Mouse (Mus musculus) adrenal gland (tissue): ENCODE measurements around the gene Grik1.

Experiments used
- intact Hi-C: fragments of 180-260 bp; cut with DNase I; formaldehyde crosslinking; loops from one replicate; pipeline ENCODE4 v1.15.1; 2025

Gene Grik1

DNA sequence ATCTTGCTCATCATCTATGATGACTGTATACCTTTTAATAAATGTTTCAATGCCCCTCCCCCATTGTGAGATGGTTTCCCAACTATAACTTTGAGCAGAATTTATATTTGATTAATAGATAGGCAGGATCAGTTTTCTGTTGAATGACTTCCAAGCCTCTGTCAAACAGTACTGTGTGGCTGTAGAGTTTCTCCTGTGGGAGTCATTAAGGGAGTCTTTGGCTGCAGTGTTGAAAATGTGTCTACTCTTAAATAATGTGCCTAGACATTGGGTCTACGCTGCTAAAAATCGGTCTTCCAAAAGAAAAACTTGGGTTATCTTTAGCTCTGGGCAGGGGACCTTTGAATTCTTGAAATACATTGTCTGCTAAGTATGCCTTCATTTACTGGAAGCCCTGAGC is 414.1 kb downstream of the Grik1 start:
- intact Hi-C loops, result no loop called here

DNA sequence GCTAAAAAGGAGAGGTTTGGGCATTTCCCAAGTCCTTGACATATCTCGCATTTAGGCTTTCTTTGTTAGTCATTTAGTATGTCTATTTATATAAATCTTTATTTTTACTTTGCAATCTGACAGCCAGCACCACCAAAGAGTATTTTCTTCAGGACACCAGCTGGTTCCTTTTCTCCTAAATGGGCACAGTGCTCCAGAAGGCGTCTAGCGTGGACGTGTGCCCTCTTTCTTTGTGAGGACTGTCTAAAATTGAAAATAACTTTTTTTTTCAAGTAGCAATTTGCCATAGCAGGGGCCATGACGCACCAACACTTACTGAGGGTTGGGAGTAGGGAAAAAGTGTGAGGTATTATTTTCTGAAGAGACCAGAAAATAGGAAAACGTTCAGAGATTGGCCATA is 425.5 kb downstream of the Grik1 start:
- intact Hi-C loops, result no loop called here

DNA sequence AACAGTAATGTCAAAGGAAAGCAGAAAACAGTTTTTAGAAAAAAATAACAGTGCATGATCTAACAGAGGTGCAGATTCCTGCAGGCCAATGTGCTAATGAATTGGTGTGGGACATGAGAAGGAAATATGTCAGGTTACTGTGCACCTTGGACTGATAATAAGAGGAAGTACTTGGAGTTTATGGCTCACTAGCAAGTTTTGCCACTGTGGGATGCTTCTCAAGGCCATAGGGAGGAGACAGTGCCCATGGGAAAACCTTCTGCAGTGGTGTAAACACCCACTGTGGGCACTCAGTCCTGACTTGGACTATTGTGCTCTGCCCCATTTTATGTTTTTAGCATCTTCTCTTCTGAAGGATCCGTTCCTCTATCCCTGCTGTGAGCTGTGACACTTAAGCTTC is 428.3 kb downstream of the Grik1 start:
- intact Hi-C loops, result no loop called here

DNA sequence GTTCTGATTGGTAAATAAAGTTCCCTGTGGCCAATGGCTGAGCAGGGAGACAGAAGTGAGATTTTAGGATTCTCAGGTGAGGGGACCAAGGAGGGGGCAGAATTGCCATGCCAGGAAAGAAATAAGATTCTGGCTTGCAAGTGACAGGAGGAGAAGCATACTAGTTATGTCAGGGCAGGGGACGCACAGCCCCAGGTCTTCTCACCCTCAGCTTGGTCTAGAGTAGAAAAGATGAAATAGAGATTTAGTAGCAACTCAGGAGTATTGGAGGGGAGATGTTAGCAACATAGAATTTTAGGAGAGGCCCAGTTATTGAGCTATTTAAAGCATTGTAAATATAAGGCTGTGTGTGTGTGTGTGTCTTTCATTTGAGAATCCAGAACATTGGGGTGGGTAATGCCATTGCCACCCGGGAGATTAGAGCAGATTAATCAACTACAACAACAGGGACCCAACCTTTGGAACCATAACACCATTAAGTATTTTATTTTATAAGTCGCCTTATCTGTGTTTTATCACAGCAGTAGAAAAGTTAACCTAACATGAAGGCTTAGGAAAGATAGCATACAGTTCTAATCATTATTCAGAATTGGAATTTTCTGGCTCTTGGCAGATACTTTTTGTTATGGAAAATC is 436.5 kb downstream of the Grik1 start:
- intact Hi-C loops, result no loop called here

DNA sequence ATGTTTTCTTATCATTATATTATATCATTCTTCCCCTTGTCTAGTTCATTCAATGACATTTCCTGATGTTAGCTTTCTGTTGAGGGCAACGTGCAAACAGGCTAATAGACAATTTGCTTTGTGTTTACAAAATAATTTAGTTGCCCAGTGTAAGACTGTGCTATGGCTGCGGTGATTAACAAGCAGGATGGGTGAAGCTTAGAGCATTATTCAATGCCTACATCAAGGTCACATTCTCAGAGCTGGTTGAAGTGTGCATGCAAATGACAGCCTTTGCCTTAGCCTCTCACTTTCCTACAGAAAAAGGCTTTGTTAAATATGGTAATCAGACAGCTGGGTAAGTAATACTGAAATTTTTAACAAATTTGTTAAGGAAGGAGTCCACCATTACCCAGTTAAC is 438.5 kb downstream of the Grik1 start:
- intact Hi-C loops, result no loop called here

DNA sequence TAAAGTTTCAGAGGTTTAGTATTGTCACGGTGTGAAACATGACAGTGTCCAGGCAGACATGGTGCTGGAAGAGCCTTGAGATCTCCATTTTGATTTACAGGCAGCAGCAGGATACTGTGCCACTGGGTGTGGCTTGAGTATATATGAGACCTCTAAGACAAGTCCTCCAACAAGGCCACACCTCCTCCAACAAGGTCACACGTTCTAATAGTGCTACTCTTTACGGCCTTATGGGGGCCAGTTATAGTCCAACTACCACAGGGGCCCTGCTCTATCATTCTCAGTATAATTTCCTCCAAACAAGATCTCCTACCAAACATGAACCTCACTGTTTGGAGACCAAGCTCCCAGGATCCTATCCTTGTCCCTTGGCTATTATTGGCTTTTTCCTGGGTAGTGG is 441.3 kb downstream of the Grik1 start:
- intact Hi-C loops, result no loop called here
